Mouse (Mus musculus) ES-E14 (cell line): ENCODE results near the gene 4930595D18Rik.

Experiments
- CHD2 ChIP-seq: IDR thresholded peaks from 2 replicates; pipeline ENCODE4 v1.6.1; 2014; ENCODE audit warnings: mild to moderate bottlenecking, low read depth, low read length, inconsistent platforms
- HCFC1 ChIP-seq: IDR thresholded peaks from 2 replicates; pipeline ENCODE4 v1.6.1; 2012; ENCODE audit warnings: low read length, inconsistent platforms, borderline replicate concordance; ENCODE audit not compliant: insufficient read depth
- MAFK ChIP-seq: IDR thresholded peaks from 2 replicates; pipeline ENCODE4 v1.6.1; 2014; ENCODE audit warnings: mild to moderate bottlenecking, low read depth, low read length, inconsistent platforms; ENCODE audit not compliant: insufficient read depth
- ZC3H11A ChIP-seq: IDR thresholded peaks from 2 replicates; pipeline ENCODE4 v1.6.1; 2012; ENCODE audit warnings: low read depth, mild to moderate bottlenecking, inconsistent platforms, low read length, borderline replicate concordance
- ZNF384 ChIP-seq: IDR thresholded peaks from 2 replicates; pipeline ENCODE4 v1.6.1; 2012; ENCODE audit warnings: low read depth, low read length, inconsistent platforms

- TF ChIP-seq HCFC1 (no peak), ZC3H11A (no peak), MAFK (no peak), ZNF384 (no peak), CHD2 (no peak)
Observed at GRCm38 (mm10) chr12:111120976-111121645, 63.2 kb downstream of the 4930595D18Rik start.
